Mouse (Mus musculus): ENCODE measurements around the gene Fam151a. TPM values are rescaled to one million over a fixed set of nuclear protein-coding genes. Genes with fewer than 3 reads are reported as not detected.

Gene Fam151a
- polyA plus RNA-seq, 1 experiment from 2014 or later = 0.07 TPM

GRCm38 (mm10) chr4:106704416-106704815 is 29.3 kb upstream of the Fam151a start:
- Histone ChIP-seq H3K4me2 (ENCODE audit: low read depth, low read length) (no peak overlapping the region), H3K36me3 (replicated peaks; ENCODE audit: insufficient read depth, low read length) (no peaks in the 10 kb centered on the region), H3K27me3 (ENCODE audit: insufficient read depth, low read length) (0 out of 2 replicates have a peak, but pooled peaks cover 3% of the 10 kb centered on the region), H3K9ac (replicated peaks) (no peak overlapping the region), H3K9me3 (ENCODE audit: low read length) (no peaks in the 10 kb centered on the region), H3K4me3 (ENCODE audit: low read depth, low read length) (no peak overlapping the region), H3K27ac (ENCODE audit: low read depth) (no peak overlapping the region), H3K4me1 (ENCODE audit: insufficient read depth) (no peaks in the 10 kb centered on the region)
- TF ChIP-seq EP300 (IDR thresholded peaks at IDR 0.05; ENCODE audit: low read depth) = no peak
- ATAC-seq (no peak), DNase-seq (no peak)
- 74% methylated on average over 11 of the region's 11 CpGs for WGBS (ENCODE audit: insufficient replicate concordance)

GRCm38 (mm10) chr4:106705096-106705665 is 28.5 kb upstream of the Fam151a start:
- Histone ChIP-seq H3K4me2 (ENCODE audit: low read depth, low read length) (no peak overlapping the region), H3K4me1 (ENCODE audit: insufficient read depth) (no peaks in the 10 kb centered on the region), H3K4me3 (ENCODE audit: low read depth, low read length) (no peak overlapping the region), H3K36me3 (replicated peaks; ENCODE audit: insufficient read depth, low read length) (no peaks in the 10 kb centered on the region), H3K9ac (replicated peaks) (no peak overlapping the region), H3K27ac (ENCODE audit: low read depth) (no peak overlapping the region), H3K27me3 (ENCODE audit: insufficient read depth, low read length) (0 out of 2 replicates have a peak, but pooled peaks cover 3% of the 10 kb centered on the region), H3K9me3 (ENCODE audit: low read length) (no peaks in the 10 kb centered on the region)
- DNase-seq (no peak), ATAC-seq (no peak)
- WGBS (ENCODE audit: insufficient replicate concordance) = 55% methylated on average over 8 of the region's 8 CpGs
- TF ChIP-seq EP300 (IDR thresholded peaks at IDR 0.05; ENCODE audit: low read depth) (no peak), CTCF (IDR thresholded peaks at IDR 0.05; ENCODE audit: low read depth) (no peak)

GRCm38 (mm10) chr4:106707957-106708356 is 25.7 kb upstream of the Fam151a start:
- 36% methylated on average over 5 of the region's 5 CpGs for WGBS (ENCODE audit: insufficient replicate concordance)
- no peaks in the 10 kb centered on the region for H3K9me3 ChIP-seq (ENCODE audit: low read length)
- no peaks in the 10 kb centered on the region for H3K36me3 ChIP-seq (replicated peaks; ENCODE audit: insufficient read depth, low read length)
- H3K4me1 ChIP-seq (ENCODE audit: insufficient read depth) = no peaks in the 10 kb centered on the region
- ATAC-seq = peak; percentile 43; the same call in 1 of the 2 replicates
- peak overlapping the region; percentile 44 for H3K4me2 ChIP-seq (ENCODE audit: low read depth, low read length)
- H3K27me3 ChIP-seq (ENCODE audit: insufficient read depth, low read length) = 0 out of 2 replicates have a peak, but pooled peaks cover 3% of the 10 kb centered on the region
- no peak for TF ChIP-seq CTCF (IDR thresholded peaks at IDR 0.05; ENCODE audit: low read depth)
- TF ChIP-seq EP300 (IDR thresholded peaks at IDR 0.05; ENCODE audit: low read depth) = no peak
- no peak overlapping the region for H3K4me3 ChIP-seq (ENCODE audit: low read depth, low read length)
- no peak overlapping the region for H3K27ac ChIP-seq (ENCODE audit: low read depth)
- DNase-seq = no peak
- no peak overlapping the region for H3K9ac ChIP-seq (replicated peaks)

- Histone ChIP-seq H3K27ac (ENCODE audit: low read depth) (no peak overlapping the region), H3K9me3 (ENCODE audit: low read length) (no peaks in the 10 kb centered on the region), H3K4me2 (ENCODE audit: low read depth, low read length) (peak overlapping the region; percentile 44), H3K36me3 (replicated peaks; ENCODE audit: insufficient read depth, low read length) (no peaks in the 10 kb centered on the region), H3K9ac (replicated peaks) (no peak overlapping the region), H3K27me3 (ENCODE audit: insufficient read depth, low read length) (0 out of 2 replicates have a peak, but pooled peaks cover 3% of the 10 kb centered on the region), H3K4me3 (ENCODE audit: low read depth, low read length) (no peak overlapping the region), H3K4me1 (ENCODE audit: insufficient read depth) (no peaks in the 10 kb centered on the region)
- 1% methylated on average over 8 of the region's 8 CpGs for WGBS (ENCODE audit: insufficient replicate concordance)
- DNase-seq (peak; percentile 89), ATAC-seq (peak; percentile 62)
- TF ChIP-seq CTCF (IDR thresholded peaks at IDR 0.05; ENCODE audit: low read depth) (peak; percentile 96), EP300 (IDR thresholded peaks at IDR 0.05; ENCODE audit: low read depth) (no peak)
Measured at GRCm38 (mm10) chr4:106708408-106708807, 25.3 kb upstream of the Fam151a start.

- Histone ChIP-seq H3K4me1 (ENCODE audit: insufficient read depth) (no peaks in the 10 kb centered on the region), H3K9ac (replicated peaks) (no peak overlapping the region), H3K27ac (ENCODE audit: low read depth) (no peak overlapping the region), H3K9me3 (ENCODE audit: low read length) (no peaks in the 10 kb centered on the region), H3K36me3 (replicated peaks; ENCODE audit: insufficient read depth, low read length) (no peaks in the 10 kb centered on the region), H3K4me2 (ENCODE audit: low read depth, low read length) (no peak overlapping the region), H3K4me3 (ENCODE audit: low read depth, low read length) (no peak overlapping the region), H3K27me3 (ENCODE audit: insufficient read depth, low read length) (0 out of 2 replicates have a peak, but pooled peaks cover 3% of the 10 kb centered on the region)
- DNase-seq = no peak
- 72% methylated on average over 6 of the region's 6 CpGs for WGBS (ENCODE audit: insufficient replicate concordance)
- ATAC-seq = no peak
- TF ChIP-seq CTCF (IDR thresholded peaks at IDR 0.05; ENCODE audit: low read depth) = no peak
- no peak for TF ChIP-seq EP300 (IDR thresholded peaks at IDR 0.05; ENCODE audit: low read depth)
Measured at GRCm38 (mm10) chr4:106713622-106714021, 20.1 kb upstream of the Fam151a start.

- H3K36me3 ChIP-seq (replicated peaks; ENCODE audit: insufficient read depth, low read length) = no peaks in the 10 kb centered on the region
- H3K9ac ChIP-seq (replicated peaks) = no peak overlapping the region
- DNase-seq (no peak), ATAC-seq (no peak)
- no peak overlapping the region for H3K4me3 ChIP-seq (ENCODE audit: low read depth, low read length)
- 72% methylated on average over 4 of the region's 4 CpGs for WGBS (ENCODE audit: insufficient replicate concordance)
- H3K27ac ChIP-seq (ENCODE audit: low read depth) = no peak overlapping the region
- H3K4me2 ChIP-seq (ENCODE audit: low read depth, low read length) = no peak overlapping the region
- H3K4me1 ChIP-seq (ENCODE audit: insufficient read depth) = no peaks in the 10 kb centered on the region
- TF ChIP-seq CTCF (IDR thresholded peaks at IDR 0.05; ENCODE audit: low read depth) = no peak
- TF ChIP-seq EP300 (IDR thresholded peaks at IDR 0.05; ENCODE audit: low read depth) = no peak
- H3K27me3 ChIP-seq (ENCODE audit: insufficient read depth, low read length) = no peaks in the 10 kb centered on the region
- no peaks in the 10 kb centered on the region for H3K9me3 ChIP-seq (ENCODE audit: low read length)
Measured at GRCm38 (mm10) chr4:106720631-106721030, 13.1 kb upstream of the Fam151a start.

Measured in liver, postnatal 0 days (tissue).